Mouse (Mus musculus) limb, embryonic 12.5 days (tissue): ENCODE data around the gene Slc16a5. TPM values are rescaled to one million over a fixed set of nuclear protein-coding genes. Genes with fewer than 3 reads are reported as not detected.

Experiments
- ATAC-seq: fragments of 200-750 bp; cut with Nextera tagmentation; 2 replicates; pipeline ENCODE4 v1.8.0; 2017; ENCODE audit warnings: low read depth, moderate TSS enrichment; ENCODE audit not compliant: insufficient number of reproducible peaks, insufficient read depth, low FRiP score, low TSS enrichment
- H3K27ac ChIP-seq: fragments of 300-500 bp; sonication (generic); 2 replicates; pipeline ENCODE4 v1.5.1; 2016; ENCODE audit warnings: mild to moderate bottlenecking, moderate library complexity
- H3K27me3 ChIP-seq: fragments of 300-500 bp; sonication (generic); 2 replicates; pipeline ENCODE4 v1.6.1; 2016; ENCODE audit warnings: mild to moderate bottlenecking, moderate library complexity
- H3K36me3 ChIP-seq: fragments of 300-500 bp; sonication (generic); 2 replicates; pipeline ENCODE4 v1.6.1; 2016; ENCODE audit warnings: mild to moderate bottlenecking, moderate library complexity
- H3K4me1 ChIP-seq: fragments of 300-500 bp; sonication (generic); replicated peaks from 2 replicates; pipeline ENCODE4 v1.6.1; 2016
- H3K4me2 ChIP-seq: fragments of 300-500 bp; sonication (generic); 2 replicates; pipeline ENCODE4 v1.6.1; 2016; ENCODE audit warnings: mild to moderate bottlenecking, moderate library complexity
- H3K4me3 ChIP-seq: fragments of 300-500 bp; sonication (generic); replicated peaks from 2 replicates; pipeline ENCODE4 v1.5.1; 2016; ENCODE audit warnings: mild to moderate bottlenecking
- H3K9ac ChIP-seq: fragments of 300-500 bp; sonication (generic); replicated peaks from 2 replicates; pipeline ENCODE4 v1.6.1; 2016; ENCODE audit warnings: mild to moderate bottlenecking, moderate library complexity
- H3K9me3 ChIP-seq: fragments of 300-500 bp; sonication (generic); 2 replicates; pipeline ENCODE4 v1.6.1; 2016; ENCODE audit warnings: mild to moderate bottlenecking, moderate library complexity
- whole genome bisulfite sequencing: fragments of 180-500 bp; shearing (Covaris S2); methylation state at CpG from one replicate; pipeline ENCODE4 v1.1.7; 2016; 5-methylcytosine and 5-hydroxymethylcytosine counted together
- microRNA-seq: library from miRNA; unstranded; fragments of <30 nt; microRNA quantifications from one replicate; pipeline ENCODE4, GENCODE M21; 2017
- polyA plus RNA-seq: library from polyadenylated mRNA; unstranded; fragments of >200 nt; fragmentation: Nextera tagmentation; extraction: Ambion mirVana; gene quantifications from 2 replicates; pipeline ENCODE4 v1.2.1, GENCODE M21; 2016

The Slc16a5 gene
- polyA plus RNA-seq, 1 experiment from 2014 or later, result not detected

GRCm38 (mm10) chr11:115519581-115519980 is 57.3 kb downstream of the Slc16a5 start:
- Histone ChIP-seq H3K9ac (no peak overlapping the region), H3K9me3 (no peaks in the 10 kb centered on the region), H3K27me3 (no peaks in the 10 kb centered on the region), H3K4me3 (no peak overlapping the region), H3K4me2 (no peak overlapping the region), H3K36me3 (peaks cover 30% of the 10 kb centered on the region), H3K27ac (no peak overlapping the region), H3K4me1 (no peaks in the 10 kb centered on the region)
- no peak for ATAC-seq
- 89% methylated on average over 3 of the region's 3 CpGs for WGBS

- H3K4me2 ChIP-seq, result no peak overlapping the region
- 80% methylated on average over 2 of the region's 2 CpGs for WGBS
- peak overlapping the region; percentile 50; the same call in 1 of the 2 replicates for H3K27ac ChIP-seq
- no peaks in the 10 kb centered on the region for H3K9me3 ChIP-seq
- no peak for ATAC-seq
- H3K4me3 ChIP-seq, result no peak overlapping the region
- H3K4me1 ChIP-seq, result no peaks in the 10 kb centered on the region
- no peaks in the 10 kb centered on the region for H3K27me3 ChIP-seq
- no peak overlapping the region for H3K9ac ChIP-seq
- peaks cover 37% of the 10 kb centered on the region for H3K36me3 ChIP-seq
Measured at GRCm38 (mm10) chr11:115520218-115520617, 57.9 kb downstream of the Slc16a5 start.

- H3K9ac ChIP-seq, result no peak overlapping the region
- H3K27ac ChIP-seq, result no peak overlapping the region
- H3K27me3 ChIP-seq, result no peaks in the 10 kb centered on the region
- H3K4me3 ChIP-seq, result no peak overlapping the region
- ATAC-seq, result no peak
- no peak overlapping the region for H3K4me2 ChIP-seq
- WGBS, result 81% methylated on average over 4 of the region's 4 CpGs
- H3K9me3 ChIP-seq, result no peaks in the 10 kb centered on the region
- no peaks in the 10 kb centered on the region for H3K4me1 ChIP-seq
- peaks cover 45% of the 10 kb centered on the region for H3K36me3 ChIP-seq
Measured at GRCm38 (mm10) chr11:115521080-115521479, 58.8 kb downstream of the Slc16a5 start.

GRCm38 (mm10) chr11:115522238-115522637 is 60.0 kb downstream of the Slc16a5 start:
- Histone ChIP-seq H3K9ac (no peak overlapping the region), H3K9me3 (no peaks in the 10 kb centered on the region), H3K4me3 (no peak overlapping the region), H3K4me1 (no peaks in the 10 kb centered on the region), H3K27me3 (no peaks in the 10 kb centered on the region), H3K36me3 (peaks cover 57% of the 10 kb centered on the region), H3K4me2 (no peak overlapping the region), H3K27ac (no peak overlapping the region)
- 91% methylated on average over 2 of the region's 2 CpGs for WGBS
- ATAC-seq, result no peak

GRCm38 (mm10) chr11:115522703-115523102 is 60.4 kb downstream of the Slc16a5 start:
- no peak overlapping the region for H3K4me3 ChIP-seq
- H3K27me3 ChIP-seq, result no peaks in the 10 kb centered on the region
- no peak overlapping the region for H3K27ac ChIP-seq
- no peaks in the 10 kb centered on the region for H3K4me1 ChIP-seq
- H3K9ac ChIP-seq, result no peak overlapping the region
- 74% methylated on average over 2 of the region's 2 CpGs for WGBS
- no peak for ATAC-seq
- no peaks in the 10 kb centered on the region for H3K9me3 ChIP-seq
- H3K36me3 ChIP-seq, result peaks cover 61% of the 10 kb centered on the region
- no peak overlapping the region for H3K4me2 ChIP-seq

Small RNA genes lying within 50 kb of the gene (microRNA-seq; reads per million reads assigned to microRNA genes)
- gene Mir3968, result 0.70 reads per million

Other genes starting within 250 kb of the Slc16a5 start
- 0.09 and 0.21 TPM in 2 replicates for gene Grin2c, start 195.2 kb upstream of the Slc16a5 start, polyA plus RNA-seq
- gene Fdxr, start 185.4 kb upstream of the Slc16a5 start, polyA plus RNA-seq, result 13.2 and 16.1 TPM in 2 replicates
- 0.10 and 0.15 TPM in 2 replicates for gene Fads6, start 164.8 kb upstream of the Slc16a5 start, polyA plus RNA-seq
- gene Otop2, start 155.3 kb upstream of the Slc16a5 start, polyA plus RNA-seq, result 0.56 TPM in 1 of 2 replicates, not detected in the other
- gene Ush1g, start 140.4 kb upstream of the Slc16a5 start, polyA plus RNA-seq, result not detected in 2 replicates
- not detected in 2 replicates for gene Otop3, start 127.7 kb upstream of the Slc16a5 start, polyA plus RNA-seq
- gene Hid1, start 94.7 kb upstream of the Slc16a5 start, polyA plus RNA-seq, result 2.2 and 2.5 TPM in 2 replicates
- 19.7 and 19.9 TPM in 2 replicates for gene Cdr2l, start 80.6 kb upstream of the Slc16a5 start, polyA plus RNA-seq
- 175 and 182 TPM in 2 replicates for gene Mrpl58, start 58.7 kb upstream of the Slc16a5 start, polyA plus RNA-seq
- gene Atp5h, start 42.5 kb upstream of the Slc16a5 start, polyA plus RNA-seq, result 960 and 975 TPM in 2 replicates
- 25.3 and 26.5 TPM in 2 replicates for gene Kctd2, start 42.3 kb upstream of the Slc16a5 start, polyA plus RNA-seq
- 0.10 TPM in 1 of 2 replicates, not detected in the other for gene Trim80, start 21.9 kb upstream of the Slc16a5 start, polyA plus RNA-seq
- 7.5 and 9.6 TPM in 2 replicates for gene Armc7, start 13.2 kb downstream of the Slc16a5 start, polyA plus RNA-seq
- 66.2 and 78.2 TPM in 2 replicates for gene Nt5c, start 29.4 kb downstream of the Slc16a5 start, polyA plus RNA-seq
- 512 and 557 TPM in 2 replicates for gene Jpt1, start 51.9 kb downstream of the Slc16a5 start, polyA plus RNA-seq
- gene Sumo2, start 73.8 kb downstream of the Slc16a5 start, polyA plus RNA-seq, result 1,335 and 1,406 TPM in 2 replicates
- 211 and 212 TPM in 2 replicates for gene Nup85, start 102.0 kb downstream of the Slc16a5 start, polyA plus RNA-seq
- 96.0 and 106 TPM in 2 replicates for gene Mrps7, start 141.5 kb downstream of the Slc16a5 start, polyA plus RNA-seq
- gene Gga3, start 141.6 kb downstream of the Slc16a5 start, polyA plus RNA-seq, result 20.3 and 21.7 TPM in 2 replicates
- gene Mif4gd, start 150.5 kb downstream of the Slc16a5 start, polyA plus RNA-seq, result 18.2 and 18.6 TPM in 2 replicates
- gene Slc25a19, start 165.8 kb downstream of the Slc16a5 start, polyA plus RNA-seq, result 24.1 and 34.0 TPM in 2 replicates
- 109 and 114 TPM in 2 replicates for gene Grb2, start 246.1 kb downstream of the Slc16a5 start, polyA plus RNA-seq